8 mouse cellular contexts compared by ENCODE assay signal in genomic region chr1:191905637-191906533, GRCm38 (mm10). TPM values are rescaled to one million over a fixed set of nuclear protein-coding genes. Genes with fewer than 3 reads are reported as not detected.
DNase-seq lines count a peak whose midpoint lies in the region; ATAC-seq and TF ChIP-seq lines count a peak whose summit lies in the region.

No protein-coding gene starts in this region.

- H3K9me3 ChIP-seq in heart, embryonic 11.5 days (replicated peaks; ENCODE audit: control insufficient read depth, low read length): no peaks in the 10 kb centered on the region
- no peaks in the 10 kb centered on the region for H3K9me3 ChIP-seq in G1E (replicated peaks)
- no peaks in the 10 kb centered on the region for H3K9me3 ChIP-seq in embryonic facial prominence, embryonic 13.5 days
- H3K9me3 ChIP-seq in liver, embryonic 15.5 days (replicated peaks): no peaks in the 10 kb centered on the region
- H3K9me3 ChIP-seq in neural tube, embryonic 11.5 days (ENCODE audit: control insufficient read depth, low read length): no peaks in the 10 kb centered on the region

- peak overlapping the region; percentile 91 for H3K4me3 ChIP-seq in heart, embryonic 11.5 days (ENCODE audit: low read depth, low read length)
- H3K4me3 ChIP-seq in G1E (ENCODE audit: low read depth, low read length): peak overlapping the region; percentile 100
- peak overlapping the region; percentile 96 for H3K4me3 ChIP-seq in embryonic facial prominence, embryonic 13.5 days
- H3K4me3 ChIP-seq in liver, embryonic 15.5 days (replicated peaks): peak overlapping the region; percentile 88
- peak overlapping the region; percentile 85 for H3K4me3 ChIP-seq in neural tube, embryonic 11.5 days (ENCODE audit: low read depth, low read length)

- DNase-seq in heart, adult 11 months: no peak
- DNase-seq in G1E (ENCODE audit: low spot score): no peak
- DNase-seq in neural tube, embryonic 11.5 days (ENCODE audit: low spot score): no peak
- DNase-seq in gastrocnemius, postnatal 14 days: no peak

- H3K4me2 ChIP-seq in heart, embryonic 11.5 days: peak overlapping the region; percentile 92
- peak overlapping the region; percentile 94 for H3K4me2 ChIP-seq in embryonic facial prominence, embryonic 13.5 days
- H3K4me2 ChIP-seq in liver, embryonic 15.5 days: peak overlapping the region; percentile 98
- peak overlapping the region; percentile 98 for H3K4me2 ChIP-seq in neural tube, embryonic 11.5 days (ENCODE audit: low read depth)

- H3K9ac ChIP-seq in heart, embryonic 11.5 days (ENCODE audit: low read depth, low read length): peak overlapping the region; percentile 85
- peak overlapping the region; percentile 80 for H3K9ac ChIP-seq in embryonic facial prominence, embryonic 13.5 days
- peak overlapping the region; percentile 80 for H3K9ac ChIP-seq in liver, embryonic 15.5 days
- H3K9ac ChIP-seq in neural tube, embryonic 11.5 days (ENCODE audit: low read length): peak overlapping the region; percentile 71

- peaks cover 8% of the 10 kb centered on the region; the same call in 1 of the 2 replicates for H3K36me3 ChIP-seq in heart, embryonic 11.5 days (ENCODE audit: control insufficient read depth, insufficient read depth, low read length)
- H3K36me3 ChIP-seq in G1E (replicated peaks): peaks cover 54% of the 10 kb centered on the region
- peaks cover 17% of the 10 kb centered on the region for H3K36me3 ChIP-seq in embryonic facial prominence, embryonic 13.5 days
- peaks cover 25% of the 10 kb centered on the region for H3K36me3 ChIP-seq in liver, embryonic 15.5 days (replicated peaks)
- H3K36me3 ChIP-seq in neural tube, embryonic 11.5 days (ENCODE audit: control insufficient read depth, insufficient read depth, low read length): no peaks in the 10 kb centered on the region

- peak overlapping the region; percentile 90 for H3K27ac ChIP-seq in heart, embryonic 11.5 days (ENCODE audit: low read depth, low read length)
- 0 out of 2 replicates have a peak overlapping the region, but pooled peaks have one; percentile 51 for H3K27ac ChIP-seq in embryonic facial prominence, embryonic 13.5 days
- peak overlapping the region; percentile 81 for H3K27ac ChIP-seq in liver, embryonic 15.5 days (replicated peaks)
- no peak overlapping the region for H3K27ac ChIP-seq in neural tube, embryonic 11.5 days (ENCODE audit: low read depth, low read length)

- H3K4me1 ChIP-seq in heart, embryonic 11.5 days (ENCODE audit: control insufficient read depth, insufficient read depth, low read length): peaks cover 30% of the 10 kb centered on the region
- H3K4me1 ChIP-seq in G1E (ENCODE audit: insufficient read depth, low read depth, low read length): peaks cover 52% of the 10 kb centered on the region
- peaks cover 38% of the 10 kb centered on the region for H3K4me1 ChIP-seq in embryonic facial prominence, embryonic 13.5 days
- peaks cover 42% of the 10 kb centered on the region for H3K4me1 ChIP-seq in liver, embryonic 15.5 days (replicated peaks)
- H3K4me1 ChIP-seq in neural tube, embryonic 11.5 days (ENCODE audit: control insufficient read depth, insufficient read depth, low read length): peaks cover 10% of the 10 kb centered on the region

- intact Hi-C loops in gastrocnemius, postnatal 14 days (cut with DNase I; ENCODE audit: low total_unique reads): loop anchor here (5.0 kb wide), 1 partner anchor 69 kb away; no protein-coding TSS in a partner anchor

- 6% methylated on average over 42 of the region's 58 CpGs for WGBS in heart, embryonic 11.5 days (ENCODE audit: insufficient replicate concordance)
- WGBS in embryonic facial prominence, embryonic 13.5 days: 4% methylated on average over 52 of the region's 58 CpGs
- WGBS in liver, embryonic 15.5 days (ENCODE audit: insufficient replicate concordance): 6% methylated on average over 51 of the region's 58 CpGs
- 5% methylated on average over 27 of the region's 58 CpGs for WGBS in neural tube, embryonic 11.5 days

- peak; percentile 71 for ATAC-seq in heart, embryonic 11.5 days (replicated peaks; ENCODE audit: insufficient number of reproducible peaks, low FRiP score, low TSS enrichment)
- ATAC-seq in G1E (ENCODE audit: extremely low read depth, insufficient number of reproducible peaks, low FRiP score, poor library complexity, severe bottlenecking): peak; percentile 37; the same call in 1 of the 2 replicates
- peak; percentile 74 for ATAC-seq in embryonic facial prominence, embryonic 13.5 days (ENCODE audit: insufficient number of reproducible peaks, insufficient read depth, low FRiP score, low TSS enrichment, low read depth)
- ATAC-seq in inflammation-experienced regulatory T-cells, adult 6 months: peak; percentile 11
- peak; percentile 55 for ATAC-seq in liver, embryonic 15.5 days (ENCODE audit: insufficient read depth)
- peak; percentile 72 for ATAC-seq in neural tube, embryonic 11.5 days (ENCODE audit: insufficient read depth, low FRiP score, low TSS enrichment)

- TF ChIP-seq CTCF in G1E (IDR thresholded peaks at IDR 0.05; ENCODE audit: low read depth, low read length): no peak

- 0 out of 2 replicates have a peak, but pooled peaks cover 2% of the 10 kb centered on the region for H3K27me3 ChIP-seq in heart, embryonic 11.5 days (ENCODE audit: control insufficient read depth, insufficient read depth, low read length)
- H3K27me3 ChIP-seq in G1E (ENCODE audit: insufficient read depth, low read length): no peaks in the 10 kb centered on the region
- H3K27me3 ChIP-seq in embryonic facial prominence, embryonic 13.5 days: 0 out of 2 replicates have a peak, but pooled peaks cover 3% of the 10 kb centered on the region
- H3K27me3 ChIP-seq in liver, embryonic 15.5 days: peaks cover 21% of the 10 kb centered on the region
- H3K27me3 ChIP-seq in neural tube, embryonic 11.5 days (ENCODE audit: control insufficient read depth, insufficient read depth, low read length): no peaks in the 10 kb centered on the region

RNA-seq across cellular contexts. Expression of gene Slc30a1, which starts 0.7 kb away (rescaled TPM):
- polyA plus RNA-seq in heart, embryonic 11.5 days (2014; fragmentation: Nextera tagmentation; extraction: Ambion mirVana): 2.1 and 2.4 TPM in 2 replicates
- 12.0 and 14.4 TPM in 2 replicates for total RNA-seq in G1E (2014; fragmentation: Nextera tagmentation)
- total RNA-seq in G1E (2017): 16.0 and 16.1 TPM in 2 replicates
- 12.0 and 12.8 TPM in 2 replicates for polyA plus RNA-seq in G1E (2012)
- polyA plus RNA-seq in embryonic facial prominence, embryonic 13.5 days (2015; fragmentation: Nextera tagmentation; extraction: Ambion mirVana): 1.7 and 2.0 TPM in 2 replicates
- 1 to 10 TPM; 1.3 to 1.6 (median 1.5) TPM for polyA plus RNA-seq in inflammation-experienced regulatory T-cells, adult 6 months (2017; shearing (Covaris generic))
- polyA plus RNA-seq in liver, embryonic 15.5 days (2015; fragmentation: Nextera tagmentation; extraction: Ambion mirVana): 3.6 and 4.2 TPM in 2 replicates
- polyA plus RNA-seq in neural tube, embryonic 11.5 days (2014; fragmentation: Nextera tagmentation; extraction: Ambion mirVana): 2.1 and 3.3 TPM in 2 replicates
- 1 to 10 TPM; 8.0 to 8.1 TPM for total RNA-seq in gastrocnemius, postnatal 14 days (2021)

Comparison
In these comparisons a context has a peak if more than half of its experiments do, and no peak if none do; other contexts are left out.
1. ATAC-seq: peak in every context shown above with its lines; median percentile 74 in embryonic facial prominence, embryonic 13.5 days; 72 in neural tube, embryonic 11.5 days; 71 in heart, embryonic 11.5 days; 55 in liver, embryonic 15.5 days; 37 in G1E; 11 in inflammation-experienced regulatory T-cells, adult 6 months.